Mouse (Mus musculus): ENCODE data around the gene Bcl2l11. TPM values are rescaled to one million over a fixed set of nuclear protein-coding genes. Genes with fewer than 3 reads are reported as not detected.

Bcl2l11 gene
- polyA plus RNA-seq, 1 experiment: 5.1 TPM

GRCm38 (mm10) chr2:128104815-128105214 is 21.0 kb upstream of the Bcl2l11 start:
- WGBS: 47% methylated on average over 5 of the region's 5 CpGs
- DNase-seq (ENCODE audit: low read depth, low spot score): no peak

- 57% methylated on average over 11 of the region's 11 CpGs for WGBS
- DNase-seq (ENCODE audit: low read depth, low spot score): no peak
Measured at GRCm38 (mm10) chr2:128105651-128106050, 20.2 kb upstream of the Bcl2l11 start.

- no peak for DNase-seq (ENCODE audit: low read depth, low spot score)
- WGBS: 66% methylated on average over 9 of the region's 9 CpGs
Measured at GRCm38 (mm10) chr2:128111537-128111936, 14.3 kb upstream of the Bcl2l11 start.

GRCm38 (mm10) chr2:128114621-128115020 is 11.2 kb upstream of the Bcl2l11 start:
- DNase-seq (ENCODE audit: low read depth, low spot score): no peak
- 80% methylated on average over 3 of the region's 3 CpGs for WGBS

GRCm38 (mm10) chr2:128115579-128115978 is 10.3 kb upstream of the Bcl2l11 start:
- WGBS: 45% methylated on average over 4 of the region's 4 CpGs
- DNase-seq (ENCODE audit: low read depth, low spot score): no peak

GRCm38 (mm10) chr2:128117605-128118004 is 8.2 kb upstream of the Bcl2l11 start:
- 82% methylated on average over 7 of the region's 7 CpGs for WGBS
- DNase-seq (ENCODE audit: low read depth, low spot score): no peak

GRCm38 (mm10) chr2:128118971-128119370 is 6.9 kb upstream of the Bcl2l11 start:
- WGBS: 91% methylated on average over 9 of the region's 9 CpGs
- DNase-seq (ENCODE audit: low read depth, low spot score): no peak

- DNase-seq (ENCODE audit: low read depth, low spot score): peak; percentile 40
- WGBS: 2% methylated on average over 9 of the region's 9 CpGs
Measured at GRCm38 (mm10) chr2:128122491-128122890, 3.3 kb upstream of the Bcl2l11 start.

GRCm38 (mm10) chr2:128122891-128123771 is 2.7 kb upstream of the Bcl2l11 start:
- 3% methylated on average over 40 of the region's 40 CpGs for WGBS
- peak; percentile 48 for DNase-seq (ENCODE audit: low read depth, low spot score)

- 20% methylated on average over 23 of the region's 23 CpGs for WGBS
- no peak for DNase-seq (ENCODE audit: low read depth, low spot score)
Measured at GRCm38 (mm10) chr2:128123921-128124683, 1.7 kb upstream of the Bcl2l11 start.

- no peak for DNase-seq (ENCODE audit: low read depth, low spot score)
- 37% methylated on average over 15 of the region's 15 CpGs for WGBS
Measured at GRCm38 (mm10) chr2:128124693-128125092, 1.1 kb upstream of the Bcl2l11 start.

GRCm38 (mm10) chr2:128126591-128127051 is 783 bp downstream of the Bcl2l11 start:
- WGBS: under 1% methylated on average over 35 of the region's 35 CpGs
- peak; percentile 16 for DNase-seq (ENCODE audit: low read depth, low spot score)

GRCm38 (mm10) chr2:128127121-128127671 is 1.4 kb downstream of the Bcl2l11 start:
- WGBS: under 1% methylated on average over 67 of the region's 67 CpGs
- peak; percentile 80 for DNase-seq (ENCODE audit: low read depth, low spot score)

GRCm38 (mm10) chr2:128127691-128128292 is 2.0 kb downstream of the Bcl2l11 start:
- under 1% methylated on average over 48 of the region's 48 CpGs for WGBS
- peak; percentile 44 for DNase-seq (ENCODE audit: low read depth, low spot score)

- no peak for DNase-seq (ENCODE audit: low read depth, low spot score)
- WGBS: 80% methylated on average over 10 of the region's 10 CpGs
Measured at GRCm38 (mm10) chr2:128128532-128128931, 2.7 kb downstream of the Bcl2l11 start.

- WGBS: 88% methylated on average over 11 of the region's 11 CpGs
- no peak for DNase-seq (ENCODE audit: low read depth, low spot score)
Measured at GRCm38 (mm10) chr2:128131503-128131902, 5.7 kb downstream of the Bcl2l11 start.

GRCm38 (mm10) chr2:128132635-128133034 is 6.8 kb downstream of the Bcl2l11 start:
- 91% methylated on average over 5 of the region's 5 CpGs for WGBS
- no peak for DNase-seq (ENCODE audit: low read depth, low spot score)

GRCm38 (mm10) chr2:128133865-128134264 is 8.0 kb downstream of the Bcl2l11 start:
- DNase-seq (ENCODE audit: low read depth, low spot score): no peak

GRCm38 (mm10) chr2:128134474-128134873 is 8.6 kb downstream of the Bcl2l11 start:
- no peak for DNase-seq (ENCODE audit: low read depth, low spot score)
- 75% methylated on average over 5 of the region's 5 CpGs for WGBS

GRCm38 (mm10) chr2:128134948-128135347 is 9.1 kb downstream of the Bcl2l11 start:
- DNase-seq (ENCODE audit: low read depth, low spot score): no peak
- WGBS: 88% methylated on average over 8 of the region's 8 CpGs
